Comparison of ENCODE assay signal across 12 mouse cellular contexts in genomic region chr4:155137891-155138290, GRCm38 (mm10). TPM values are rescaled to one million over a fixed set of nuclear protein-coding genes. Genes with fewer than 3 reads are reported as not detected.
A peak's percentile ranks its signal among the peaks of the same experiment; 100 is the strongest.
DNase-seq lines count a peak whose midpoint lies in the region; ATAC-seq and TF ChIP-seq lines count a peak whose summit lies in the region.
"Had no signal": no experiment of that assay in that cellular context is flagged by ENCODE, and none has a peak within 500 bp of the region (broad histone marks: within the 10 kb centered on the region; RNA-seq: fewer than 3 reads in every experiment).

No protein-coding gene starts in this region.

- no peak for TF ChIP-seq POLR2A in CH12.LX (IDR thresholded peaks at IDR 0.05; ENCODE audit: low read depth, low read length)

- no peak overlapping the region for H3K9ac ChIP-seq in CH12.LX (ENCODE audit: insufficient read depth, low read depth)
- H3K9ac ChIP-seq: forebrain, postnatal 0 days; intestine, embryonic 15.5 days; lung, embryonic 14.5 days; neural tube, embryonic 13.5 days had no signal

- H3K4me2 ChIP-seq in CH12.LX (ENCODE audit: insufficient read depth, low read depth, poor library complexity, severe bottlenecking), result no peak overlapping the region
- H3K4me2 ChIP-seq: intestine, embryonic 15.5 days; lung, embryonic 14.5 days; neural tube, embryonic 13.5 days had no signal

- in situ Hi-C loops in CH12.LX (cut with MboI; ENCODE audit: low pct_ligation_motif_present, low pct_unique_long_range_greater_than_20kb, low sequenced_read_pairs), result no loop called here

- no peaks in the 10 kb centered on the region for H3K27me3 ChIP-seq in heart, embryonic 10.5 days (ENCODE audit: insufficient read depth, poor library complexity, severe bottlenecking)
- no peaks in the 10 kb centered on the region for H3K27me3 ChIP-seq in CH12.LX (replicated peaks)
- H3K27me3 ChIP-seq: intestine, embryonic 15.5 days; neural tube, embryonic 13.5 days had no signal

- TF ChIP-seq EP300 in CH12.LX (IDR thresholded peaks at IDR 0.05; ENCODE audit: low read length), result no peak

- no peaks in the 10 kb centered on the region for H3K36me3 ChIP-seq in heart, embryonic 10.5 days
- peaks cover 0 to 16% of the 10 kb centered on the region in 2 experiments for H3K36me3 ChIP-seq in CH12.LX (replicated peaks in 1 of 2; ENCODE audit: control insufficient read depth in 1 of 2, insufficient read depth in 1 of 2, low read length in 1 of 2)
- H3K36me3 ChIP-seq: hindbrain, embryonic 10.5 days; intestine, embryonic 15.5 days; neural tube, embryonic 13.5 days had no signal

- H3K27ac ChIP-seq in heart, embryonic 10.5 days, result 0 out of 2 replicates have a peak overlapping the region, but pooled peaks have one; percentile 3
- H3K27ac ChIP-seq in CH12.LX (ENCODE audit: insufficient read depth, low read depth), result no peak overlapping the region
- H3K27ac ChIP-seq: hindbrain, embryonic 10.5 days; intestine, embryonic 15.5 days had no signal

- H3K4me3 ChIP-seq in heart, embryonic 10.5 days, result no peak overlapping the region
- H3K4me3 ChIP-seq in CH12.LX (replicated peaks in 1 of 3; ENCODE audit: low read depth in 2 of 3, low read length in 2 of 3, poor library complexity in 1 of 3), result no peak overlapping the region
- H3K4me3 ChIP-seq: hindbrain, embryonic 10.5 days; intestine, embryonic 15.5 days; neural tube, embryonic 13.5 days had no signal

- no peaks in the 10 kb centered on the region for H3K79me2 ChIP-seq in CH12.LX (replicated peaks; ENCODE audit: control insufficient read depth, extremely low read depth, insufficient read depth, poor library complexity, severe bottlenecking)

- ATAC-seq in frontal cortex, adult (ENCODE audit: low TSS enrichment), result no peak
- ATAC-seq: forebrain, postnatal 0 days; intestine, embryonic 15.5 days had no signal

- no peaks in the 10 kb centered on the region for H3K9me3 ChIP-seq in heart, embryonic 10.5 days
- H3K9me3 ChIP-seq in CH12.LX (replicated peaks; ENCODE audit: low read length), result no peaks in the 10 kb centered on the region
- H3K9me3 ChIP-seq: hindbrain, embryonic 10.5 days; intestine, embryonic 15.5 days; neural tube, embryonic 13.5 days had no signal

- peaks cover 70% of the 10 kb centered on the region for H3K4me1 ChIP-seq in heart, embryonic 10.5 days
- peaks cover 11 to 18% of the 10 kb centered on the region in 2 experiments for H3K4me1 ChIP-seq in CH12.LX (ENCODE audit: control insufficient read depth in 1 of 2, insufficient read depth in 2 of 2)

- no peak for TF ChIP-seq RAD21 in CH12.LX (IDR thresholded peaks at IDR 0.05; ENCODE audit: low read depth, low read length)

- 79% methylated on average over 7 of the region's 7 CpGs for WGBS in heart, embryonic 10.5 days

- DNase-seq in heart, embryonic 10.5 days (ENCODE audit: low spot score), result no peak
- no peak for DNase-seq in heart, adult 9 months (ENCODE audit: low spot score in 2 of 2)
- no peak for DNase-seq in CH12.LX (ENCODE audit: extremely low read depth)
- DNase-seq in cerebellum, adult 9-11 months, result peak; percentile 63
- peak; percentile 91 for DNase-seq in kidney, postnatal 14 days
- DNase-seq in layer of hippocampus, postnatal 10 days (ENCODE audit: low spot score in 2 of 2), result no peak
- DNase-seq: forebrain, postnatal 0 days; lung, embryonic 14.5 days had no signal

- TF ChIP-seq CTCF in CH12.LX (conservative IDR thresholded peaks at IDR 0.05 in 1 of 2, IDR thresholded peaks at IDR 0.05 in 1 of 2; ENCODE audit: low read depth in 2 of 2, low read length in 2 of 2), result no peak

- dilution Hi-C loops in CH12.LX (cut with MboI; ENCODE audit: extremely low pct_ligation_motif_present, extremely low pct_unique_long_range_greater_than_20kb, low sequenced_read_pairs), result no loop called here

TF ChIP-seq in CH12.LX, 34 proteins besides CTCF, POLR2A, EP300 and RAD21:
- TF ChIP-seq CHD1 (IDR thresholded peaks at IDR 0.05; ENCODE audit: low read depth, low read length) (peak; percentile 66; the same call in 1 of the 2 replicates), HCFC1 (IDR thresholded peaks at IDR 0.05; ENCODE audit: low read depth, low read length) (no peak)

RNA-seq across cellular contexts. Expression of gene Morn1, which starts 51.5 kb away (rescaled TPM):
- polyA plus RNA-seq in heart, embryonic 10.5 days (2016; fragmentation: Nextera tagmentation; extraction: Ambion mirVana), result 3.6 and 4.6 TPM in 2 replicates
- total RNA-seq in CH12.LX (2012; rRNA removed) (7.1 and 8.7 TPM in 2 replicates), CH12.LX (2014; rRNA removed) (4.0 and 4.2 TPM in 2 replicates)
- polyA plus RNA-seq in CH12.LX (2012; ENCODE audit: insufficient read length, low read depth), result 3.8 and 6.3 TPM in 2 replicates
- total RNA-seq in layer of hippocampus, postnatal 10 days (2021), result 10 to 100 TPM; 17.8 to 20.6 TPM

RNA-seq across cellular contexts. Expression of gene Rer1, which starts 51.7 kb away (rescaled TPM):
- 144 and 165 TPM in 2 replicates for polyA plus RNA-seq in heart, embryonic 10.5 days (2016; fragmentation: Nextera tagmentation; extraction: Ambion mirVana)
- total RNA-seq in CH12.LX (2012; rRNA removed) (126 and 138 TPM in 2 replicates), CH12.LX (2014; rRNA removed) (221 and 232 TPM in 2 replicates)
- polyA plus RNA-seq in CH12.LX (2012; ENCODE audit: insufficient read length, low read depth), result 123 and 135 TPM in 2 replicates
- 10 to 100 TPM; 67.0 to 69.1 TPM for total RNA-seq in layer of hippocampus, postnatal 10 days (2021)

Comparison
In these comparisons a context has a peak if more than half of its experiments do, and no peak if none do; other contexts are left out.
1. DNase-seq: peak in cerebellum, adult 9-11 months (single experiment) and kidney, postnatal 14 days (single experiment); none in heart, embryonic 10.5 days (single experiment), heart, adult 9 months (0 of 2), CH12.LX (single experiment) and layer of hippocampus, postnatal 10 days (0 of 2).